Mouse (Mus musculus): ENCODE measurements around the gene Dtx1. TPM values are rescaled to one million over a fixed set of nuclear protein-coding genes. Genes with fewer than 3 reads are reported as not detected.

The Dtx1 gene
- total RNA-seq, 2 experiments from 2014 or later: not detected

DNA sequence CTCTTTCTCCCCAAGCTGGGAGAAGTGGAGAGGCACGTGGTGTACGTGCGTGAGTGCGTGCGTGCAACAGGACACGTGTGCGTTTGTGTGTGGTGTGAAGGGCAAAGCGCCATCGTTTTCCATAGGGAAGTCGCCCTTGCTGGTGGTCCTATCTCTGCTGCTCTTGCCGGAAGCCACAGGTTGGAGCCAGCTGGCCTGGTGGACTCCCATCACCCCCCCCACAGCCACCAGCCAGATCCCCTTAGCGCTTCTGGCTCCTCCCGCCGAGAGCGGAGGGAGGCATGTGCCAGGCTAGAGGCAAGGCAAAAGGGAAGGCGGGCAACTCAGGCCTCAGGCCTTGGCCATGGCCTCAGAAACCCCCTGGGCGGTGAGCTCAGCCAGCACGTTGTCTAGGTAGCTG is 30.8 kb downstream of the Dtx1 start:
- ATAC-seq (replicated peaks; ENCODE audit: poor library complexity): no peak

DNA sequence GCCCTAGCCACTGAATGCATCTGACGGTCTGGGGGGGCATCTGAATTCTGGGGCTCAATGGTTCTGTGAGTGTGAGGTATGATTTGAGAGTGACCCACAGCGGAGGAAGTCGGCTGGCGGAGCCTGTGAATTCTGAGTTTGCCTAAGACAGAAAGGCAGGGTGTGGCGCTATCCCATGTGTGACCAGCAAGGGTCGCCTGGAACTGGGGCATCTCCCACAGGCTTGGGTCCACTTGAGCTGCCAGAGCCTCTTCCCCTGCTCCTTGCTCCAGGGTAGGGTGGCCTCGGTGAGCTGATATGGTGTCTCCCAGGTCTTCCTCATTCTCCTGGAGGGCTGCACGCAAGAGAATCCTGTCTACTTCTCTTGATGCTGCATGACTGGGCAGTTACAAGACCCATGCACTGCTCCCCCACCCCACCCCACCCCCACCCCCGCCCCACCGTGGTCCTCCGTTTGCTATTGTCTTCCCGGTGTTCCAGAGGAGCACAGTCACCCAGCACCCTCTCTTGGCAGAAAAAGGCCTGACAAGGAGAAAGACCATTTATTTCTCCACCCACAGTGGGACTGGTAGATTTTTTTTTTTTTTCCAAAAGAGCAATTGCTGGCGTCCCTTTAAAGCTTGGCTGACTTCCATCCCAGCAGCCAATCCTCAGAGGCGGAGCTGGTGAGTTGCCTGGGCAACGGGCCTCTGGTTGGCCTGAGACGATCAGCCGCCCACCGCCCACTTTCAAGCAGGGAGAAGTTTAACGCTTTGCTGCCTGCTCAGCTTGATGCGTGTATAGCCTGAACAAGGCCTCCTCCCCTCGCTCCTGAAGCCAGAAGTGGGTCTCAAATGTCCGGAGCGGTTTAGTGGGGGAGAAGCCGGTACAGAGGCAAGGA is 31.8 kb downstream of the Dtx1 start:
- ATAC-seq (replicated peaks; ENCODE audit: poor library complexity): peak; percentile 41

DNA sequence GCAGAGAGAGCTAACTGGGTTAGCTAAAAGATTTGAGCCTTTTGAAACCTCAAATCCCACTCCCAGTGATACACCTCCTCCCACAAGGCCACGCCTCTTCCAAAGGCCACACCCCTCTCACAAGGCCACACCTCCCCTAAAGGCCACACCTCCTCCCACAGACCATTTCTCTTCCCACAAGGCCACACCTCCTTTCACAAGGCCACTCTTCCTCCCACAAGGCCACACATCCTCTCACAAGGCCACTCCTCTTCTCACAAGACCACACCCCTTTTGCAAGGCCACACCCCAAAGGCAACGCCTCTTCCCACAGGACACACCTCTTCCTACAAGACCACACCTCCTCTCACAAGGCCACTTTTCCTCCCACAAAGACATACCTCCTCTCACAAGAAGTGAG is 34.2 kb downstream of the Dtx1 start:
- ATAC-seq (replicated peaks; ENCODE audit: poor library complexity): peak; percentile 54

DNA sequence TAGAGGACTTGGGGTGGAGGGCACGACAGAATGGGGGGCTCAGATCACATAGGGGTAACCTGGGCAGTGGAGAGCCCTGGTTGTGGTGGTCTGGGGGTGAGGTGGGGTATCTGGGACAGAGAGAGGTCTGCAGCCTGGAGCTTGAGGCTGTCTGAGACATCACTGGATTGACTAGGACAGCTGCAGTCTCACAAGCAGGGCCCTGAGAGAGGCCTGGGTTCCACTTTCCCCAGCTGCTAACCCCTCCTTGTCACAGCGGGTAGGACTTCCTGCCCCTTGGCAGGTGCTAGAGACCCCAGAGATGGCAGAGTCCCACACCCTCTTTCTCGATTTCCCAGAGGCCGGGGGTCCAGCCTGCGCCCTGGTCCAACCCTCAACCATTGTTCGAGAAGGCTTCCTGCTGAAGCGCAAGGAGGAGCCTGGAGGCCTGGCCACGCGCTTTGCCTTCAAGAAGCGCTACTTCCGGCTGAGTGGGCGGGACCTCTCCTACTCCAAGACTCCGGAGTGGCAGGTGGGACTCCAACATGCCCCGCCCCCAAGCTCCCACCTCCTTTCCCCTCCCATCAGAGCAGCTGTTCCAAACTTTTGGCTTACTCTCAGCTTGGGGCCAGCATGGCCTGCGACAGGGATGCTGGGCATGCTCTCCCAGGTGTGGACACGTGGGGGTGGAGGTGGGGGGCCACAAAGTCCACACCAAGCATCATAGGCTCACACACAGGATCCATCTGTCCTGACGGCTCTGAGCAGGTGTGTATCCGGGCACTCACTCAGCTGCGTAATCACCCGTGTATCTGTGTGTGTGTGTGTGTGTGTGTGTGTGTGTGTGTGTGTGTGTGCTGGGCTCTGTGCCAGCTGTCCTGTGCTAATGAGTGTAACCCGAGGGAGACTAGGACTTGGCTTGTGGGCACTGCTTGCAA is 37.2 kb downstream of the Dtx1 start:
- ATAC-seq (replicated peaks; ENCODE audit: poor library complexity): no peak

DNA sequence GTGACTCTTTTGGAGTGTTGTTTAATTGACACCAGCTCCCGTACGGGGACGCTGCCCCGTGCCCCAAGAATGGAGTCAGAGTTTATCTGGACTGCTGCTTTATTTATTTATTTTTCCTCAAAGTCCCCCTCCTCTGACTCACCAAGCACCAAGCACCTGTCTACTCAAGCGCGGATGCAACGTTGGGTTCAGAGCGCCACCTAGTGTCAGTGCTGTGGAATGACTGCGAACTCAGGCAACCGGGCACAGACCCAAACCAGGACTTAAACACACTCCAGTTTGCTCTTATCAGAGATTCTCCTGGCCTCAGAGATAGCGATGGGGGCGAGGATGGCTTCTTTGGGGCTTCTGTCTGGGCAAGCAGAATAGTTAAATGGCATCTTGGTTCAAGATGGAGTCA is 38.1 kb downstream of the Dtx1 start:
- peak; percentile 79 for ATAC-seq (replicated peaks; ENCODE audit: poor library complexity)

DNA sequence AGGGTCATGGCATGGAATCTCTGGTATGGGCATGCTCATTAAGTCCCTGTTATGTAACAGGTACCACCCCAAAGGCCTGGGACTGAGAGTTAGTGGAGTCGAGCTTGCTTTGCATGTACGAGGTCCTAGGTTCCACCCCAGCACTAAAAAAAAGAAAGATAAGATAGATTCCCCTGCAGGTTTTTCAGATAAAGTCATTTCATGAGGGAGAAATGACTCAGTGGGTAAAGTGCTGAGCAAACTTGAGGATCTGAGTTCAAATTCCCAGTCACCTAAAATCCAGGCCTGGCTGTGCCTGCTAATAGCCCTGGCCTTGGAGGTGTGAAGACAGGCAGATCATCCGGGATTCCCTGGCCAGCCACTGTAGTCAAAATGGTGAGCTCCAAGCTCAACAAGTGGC is 39.9 kb downstream of the Dtx1 start:
- ATAC-seq (replicated peaks; ENCODE audit: poor library complexity): no peak

DNA sequence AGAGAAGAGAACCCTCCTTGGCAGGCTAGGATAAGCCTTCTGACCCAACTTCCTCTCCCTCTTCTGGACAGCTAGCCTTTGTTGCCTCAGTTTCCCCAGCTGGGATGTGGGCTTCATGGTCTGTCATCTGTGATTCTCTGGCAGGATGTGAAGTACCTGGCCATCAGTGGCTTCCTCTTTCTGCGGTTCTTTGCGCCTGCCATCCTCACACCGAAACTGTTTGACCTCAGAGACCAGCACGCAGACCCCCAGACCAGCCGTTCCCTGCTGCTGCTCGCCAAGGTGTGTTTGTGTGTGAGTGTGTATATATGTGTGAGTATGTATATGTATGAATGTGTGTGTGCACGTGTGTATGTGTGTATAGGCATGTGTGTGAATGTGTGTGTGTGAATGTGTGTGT is 41.6 kb downstream of the Dtx1 start:
- no peak for ATAC-seq (replicated peaks; ENCODE audit: poor library complexity)

DNA sequence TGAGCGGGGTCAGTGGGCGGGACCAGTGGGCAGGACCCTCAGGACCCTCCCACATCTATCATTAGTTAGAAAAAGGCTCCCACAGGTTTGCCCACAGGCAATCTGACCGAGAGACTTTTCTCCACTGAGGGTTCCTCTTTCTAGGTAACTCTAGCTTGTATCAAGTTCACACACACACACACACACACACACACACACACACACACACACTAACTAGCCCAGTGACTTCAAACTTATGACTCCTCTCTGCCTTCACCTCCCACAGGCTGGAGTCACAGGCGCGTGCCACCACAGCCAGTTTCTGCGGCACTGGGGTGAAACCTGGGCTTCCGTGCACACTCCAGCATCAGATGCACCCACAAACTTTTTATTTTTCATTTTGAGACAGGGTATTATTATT is 43.0 kb downstream of the Dtx1 start:
- no peak for ATAC-seq (replicated peaks; ENCODE audit: poor library complexity)

DNA sequence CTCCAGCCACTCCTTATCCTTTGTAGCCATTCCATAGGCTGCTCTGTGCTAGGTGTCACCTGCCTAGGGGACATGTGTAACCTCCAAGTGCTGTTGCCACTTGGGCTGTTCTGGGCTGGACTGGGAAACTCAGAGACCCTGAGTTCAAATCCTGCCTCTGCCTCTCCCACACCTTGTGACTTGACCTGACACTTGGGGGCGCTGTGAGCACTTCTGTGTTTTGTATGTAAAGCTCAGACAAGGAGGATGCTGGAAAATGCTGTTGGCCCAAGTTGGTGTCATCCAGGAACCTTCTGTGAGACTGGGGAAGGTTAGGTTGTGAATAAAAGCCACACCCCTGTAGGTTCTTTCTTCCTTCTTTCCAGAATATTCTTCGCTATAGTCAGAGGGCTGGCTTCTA is 46.8 kb downstream of the Dtx1 start:
- no peak for ATAC-seq (replicated peaks; ENCODE audit: poor library complexity)

DNA sequence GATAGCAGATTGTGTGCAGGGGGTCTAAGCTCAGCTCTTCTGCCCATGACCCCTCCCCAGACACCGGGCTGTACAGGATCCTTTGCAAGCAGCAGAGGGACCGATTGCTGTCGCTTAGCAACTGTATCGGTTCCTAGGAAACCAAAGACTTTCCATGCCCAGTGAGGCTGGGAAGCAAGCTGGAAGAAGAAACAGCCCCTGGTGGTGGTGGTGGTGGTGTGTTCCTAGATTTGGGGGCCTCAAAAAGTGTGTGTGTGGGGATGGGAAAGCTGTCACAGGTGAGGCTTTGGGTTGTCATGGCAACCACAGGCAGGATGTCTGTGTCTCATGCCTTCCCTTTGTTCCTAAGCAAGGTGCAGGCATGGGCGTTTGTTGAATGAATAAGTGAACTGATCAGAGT is 50.9 kb downstream of the Dtx1 start:
- no peak for ATAC-seq (replicated peaks; ENCODE audit: poor library complexity)

DNA sequence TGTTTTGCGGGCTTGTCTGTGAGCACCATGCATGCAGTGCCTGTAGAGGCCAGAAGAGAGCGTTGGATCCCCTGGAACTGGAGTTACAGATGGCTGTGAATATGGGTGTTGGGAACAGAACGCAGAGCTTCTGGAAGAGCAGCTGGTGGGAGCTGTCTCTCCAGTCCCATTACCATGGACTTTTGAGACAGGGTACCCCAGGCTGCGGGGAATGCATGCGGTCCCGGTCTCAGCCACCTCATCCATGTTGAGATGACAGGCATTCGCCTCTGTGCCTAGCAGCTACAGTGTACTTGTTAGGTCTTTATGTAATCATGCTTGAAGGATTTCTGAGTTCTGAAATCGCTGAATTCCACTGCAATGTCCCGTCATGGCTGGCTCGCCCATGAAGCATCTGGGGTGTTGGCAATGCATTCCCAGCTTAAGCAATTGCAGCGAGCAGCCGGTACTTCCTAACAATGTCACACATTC is 55.4 kb downstream of the Dtx1 start:
- ATAC-seq (replicated peaks; ENCODE audit: poor library complexity): no peak

DNA sequence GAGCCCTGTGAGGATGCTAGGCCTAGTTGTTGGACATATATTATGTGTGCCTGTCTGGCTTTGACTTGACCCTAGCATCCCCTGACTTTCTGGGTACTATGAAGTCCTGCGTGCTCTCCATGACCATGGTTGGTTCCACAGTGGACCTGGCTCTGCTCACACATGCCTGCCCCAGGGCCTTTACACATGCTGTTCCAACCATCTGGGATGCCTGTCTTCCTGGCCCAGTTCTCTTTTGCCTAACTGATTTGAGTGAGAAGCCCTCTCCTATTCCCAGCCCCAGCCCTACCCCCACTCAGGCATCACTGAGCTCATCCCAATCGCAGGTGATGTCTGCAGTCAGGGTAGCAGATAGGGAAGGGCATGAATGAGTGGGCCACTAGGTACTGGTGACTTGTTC is 57.9 kb downstream of the Dtx1 start:
- no peak for ATAC-seq (replicated peaks; ENCODE audit: poor library complexity)

DNA sequence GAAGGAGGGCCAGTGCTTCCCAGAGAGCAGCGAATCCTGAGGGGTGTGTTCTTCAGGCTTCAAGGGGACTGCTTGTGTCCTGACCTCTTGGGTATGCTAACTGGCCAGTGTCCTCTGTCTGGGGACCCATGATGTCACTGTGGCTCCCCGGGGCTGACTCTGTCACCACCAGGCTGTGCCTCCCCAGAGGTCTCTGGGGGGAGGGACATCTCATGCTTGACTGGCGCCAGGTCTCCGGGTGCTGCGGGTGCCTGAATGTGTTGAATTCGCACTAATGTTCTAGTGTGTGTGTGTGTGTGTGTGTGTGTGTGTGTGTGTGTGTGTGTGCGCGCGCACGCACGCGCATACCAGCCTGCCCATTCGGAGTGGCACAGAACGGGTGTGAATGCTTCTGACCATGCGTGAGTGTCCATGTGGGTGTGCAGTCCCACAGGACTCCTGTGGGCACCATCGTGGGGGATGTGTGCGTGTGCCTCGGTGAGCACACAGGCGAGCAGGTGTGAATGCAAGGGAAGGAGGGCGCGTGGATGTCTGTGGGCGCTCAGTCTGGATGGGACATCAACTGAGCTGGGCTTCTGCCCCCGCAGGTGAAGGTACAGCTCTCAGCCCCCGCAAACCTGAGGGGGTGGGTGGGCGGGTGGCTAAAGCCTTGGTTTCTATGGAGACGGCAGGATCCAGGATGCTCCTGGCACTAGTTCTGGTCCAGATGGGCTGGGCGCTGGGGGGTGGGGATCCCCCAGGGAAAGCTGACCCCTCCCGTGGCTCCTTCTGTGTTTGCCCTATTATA is 58.6 kb downstream of the Dtx1 start:
- no peak for ATAC-seq (replicated peaks; ENCODE audit: poor library complexity)

DNA sequence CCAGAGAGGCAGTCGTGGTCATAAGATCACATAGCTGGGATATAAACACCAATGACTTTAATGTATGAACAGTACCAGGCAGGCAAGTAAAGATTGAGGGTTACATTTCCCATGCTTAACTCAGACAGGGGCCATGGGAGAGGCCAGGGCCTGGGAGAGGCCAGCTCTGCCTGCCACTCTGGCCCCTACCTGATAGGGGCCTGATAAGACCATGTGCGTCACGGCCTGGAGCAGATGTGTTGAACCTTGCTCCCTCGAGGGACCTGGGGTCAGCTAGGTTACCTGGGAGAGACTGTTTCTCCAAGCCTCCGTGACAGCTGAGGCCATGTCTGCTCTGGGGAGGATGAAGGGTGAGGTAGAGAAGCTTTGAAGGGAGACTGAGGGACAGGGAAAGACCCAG is 60.5 kb downstream of the Dtx1 start:
- ATAC-seq (replicated peaks; ENCODE audit: poor library complexity): no peak

DNA sequence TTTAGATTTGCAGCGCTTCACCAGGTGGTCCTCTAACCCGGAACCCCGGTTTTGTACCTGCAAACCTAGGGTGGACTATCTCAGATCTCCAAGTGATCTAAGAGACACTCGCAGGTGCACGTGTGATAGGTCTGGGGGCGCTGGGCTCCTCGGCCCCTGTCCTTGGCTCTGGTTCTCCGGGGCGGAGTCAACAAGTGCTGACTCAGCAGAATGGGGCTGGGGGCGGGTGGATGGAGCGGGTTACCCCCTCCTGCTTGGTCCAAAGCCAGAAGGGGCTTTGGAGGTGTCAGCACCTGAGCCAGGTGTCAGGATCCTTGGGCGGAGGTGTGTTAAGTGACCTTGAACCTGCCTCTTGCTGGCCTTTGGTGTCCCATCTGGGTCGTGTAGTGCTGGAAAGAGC is 61.8 kb downstream of the Dtx1 start:
- ATAC-seq (replicated peaks; ENCODE audit: poor library complexity): no peak

DNA sequence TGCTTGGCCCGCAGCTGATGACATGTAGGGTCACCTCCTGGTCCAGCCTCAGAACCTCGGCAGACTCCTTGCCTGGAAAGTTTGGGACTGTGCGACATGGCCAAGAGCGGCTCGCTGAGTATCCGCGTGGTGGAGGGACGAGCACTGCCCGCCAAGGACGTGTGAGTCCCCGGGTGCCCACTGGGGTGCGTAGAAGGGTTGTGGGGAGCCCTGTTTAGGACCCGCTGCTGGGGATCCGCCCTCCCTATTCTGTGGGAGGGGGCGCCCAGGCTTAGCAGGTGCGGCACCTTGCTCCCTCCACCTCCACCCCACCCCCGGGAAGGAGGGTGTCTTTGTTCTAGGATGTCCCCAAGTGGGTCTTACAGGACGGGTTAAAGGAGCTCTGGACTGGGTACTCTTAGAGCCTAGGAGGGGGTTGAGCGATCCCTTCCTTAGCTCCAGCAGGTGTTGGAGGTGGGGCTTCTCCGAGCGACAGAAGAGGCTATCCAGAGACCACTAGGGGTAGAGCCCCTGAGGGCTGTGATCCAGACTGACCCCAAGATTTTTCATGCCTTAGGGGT is 62.3 kb downstream of the Dtx1 start:
- no peak for ATAC-seq (replicated peaks; ENCODE audit: poor library complexity)

DNA sequence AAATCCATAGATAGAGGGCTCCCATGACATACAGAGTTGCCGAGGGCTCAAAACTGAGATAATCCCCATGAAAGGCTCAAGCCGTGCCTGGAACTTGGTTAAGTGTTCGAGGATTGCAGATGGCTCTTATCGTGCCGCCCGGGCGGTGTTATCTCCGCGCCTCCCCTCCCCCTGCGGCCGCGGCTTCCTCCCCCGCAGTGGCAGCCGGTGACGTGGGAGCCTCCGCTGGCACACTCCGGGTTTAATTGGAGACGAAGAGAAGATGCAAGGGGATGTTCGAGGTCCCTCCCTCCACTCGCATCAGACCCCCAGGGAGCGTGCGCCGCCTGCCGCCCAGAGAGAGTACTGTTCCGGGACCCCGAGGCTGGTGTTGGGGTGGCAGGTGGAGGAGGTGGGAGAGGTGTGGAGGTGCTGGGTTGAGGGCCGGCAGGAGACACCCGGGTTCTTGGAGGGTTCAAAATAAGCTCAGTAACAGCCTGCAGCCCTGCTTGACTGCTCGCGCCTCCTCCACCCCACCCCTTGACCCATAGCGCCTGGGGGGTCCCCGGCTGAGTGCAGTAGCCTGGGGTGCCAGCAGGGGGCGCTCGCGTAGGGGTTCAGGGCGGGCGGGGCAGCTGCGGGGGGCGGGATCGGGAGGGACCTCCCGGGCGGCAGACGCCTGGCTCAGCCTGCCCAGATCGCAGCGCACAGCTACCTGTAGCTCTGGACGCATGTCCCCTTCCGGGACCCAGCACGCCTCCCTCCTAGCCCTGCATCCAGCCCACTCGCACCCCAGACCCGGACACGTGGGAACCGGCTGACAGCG is 63.0 kb downstream of the Dtx1 start, which contains the start of gene Rasal1:
TSS of gene Rasal1 (plus strand) at position 244 of the 805 bp plus-strand sequence.
- ATAC-seq (replicated peaks; ENCODE audit: poor library complexity): peak; percentile 80

DNA sequence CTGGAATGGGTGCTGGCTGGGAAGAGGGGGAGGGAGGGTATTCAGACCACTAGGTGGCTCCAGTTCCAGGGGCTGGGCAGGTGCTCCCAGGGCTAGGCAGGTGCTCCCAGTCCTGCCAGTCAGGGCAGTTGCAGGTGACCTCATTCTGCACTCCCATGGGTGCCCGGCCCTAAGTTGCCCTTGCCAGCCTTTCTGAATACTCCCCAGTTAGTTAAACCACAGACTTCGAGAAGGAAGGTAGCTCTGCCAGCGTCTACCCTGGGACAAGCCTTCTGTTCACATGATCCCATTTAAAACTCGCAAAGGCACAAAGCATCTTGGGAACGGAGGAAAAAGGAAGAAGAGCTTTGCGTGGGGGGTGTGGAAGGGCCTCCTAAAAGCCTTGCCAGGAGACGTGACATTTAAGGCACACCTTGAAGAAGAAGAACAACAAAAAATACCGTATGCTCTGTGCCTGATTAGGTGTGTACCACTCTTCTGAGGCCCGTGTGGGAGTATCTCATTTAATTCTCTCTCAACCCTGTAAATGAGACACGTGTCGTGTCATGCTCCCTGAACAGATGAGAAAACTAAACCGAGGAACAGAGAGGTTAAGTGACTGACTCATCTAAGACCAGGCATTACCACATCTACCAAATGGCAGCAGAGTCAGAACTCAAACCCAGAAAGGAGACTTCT is 63.8 kb downstream of the Dtx1 start:
- ATAC-seq (replicated peaks; ENCODE audit: poor library complexity): peak; percentile 1; the same call in 1 of the 2 replicates

DNA sequence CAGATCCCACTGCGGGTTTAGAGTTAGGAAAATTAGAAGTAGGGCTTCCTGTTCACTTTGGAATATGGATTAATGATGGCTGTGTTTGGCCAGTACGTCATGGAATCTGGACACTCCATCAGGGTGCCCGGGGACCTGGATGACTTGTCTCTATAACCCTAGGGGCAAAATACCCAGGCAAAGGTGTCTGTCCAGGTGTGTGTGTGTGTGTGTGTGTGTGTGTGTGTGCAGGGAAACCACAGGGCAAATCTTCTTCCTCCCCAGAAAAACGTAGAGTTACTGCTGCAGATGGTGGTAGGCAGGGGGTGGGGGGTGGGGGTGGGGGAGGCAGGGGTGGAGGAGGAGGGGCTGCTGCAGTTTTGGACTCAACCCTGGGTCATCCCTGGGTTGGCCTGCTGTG is 64.4 kb downstream of the Dtx1 start:
- no peak for ATAC-seq (replicated peaks; ENCODE audit: poor library complexity)

Measured in megakaryocyte progenitor cell, adult 5-6 weeks (primary cell).